Mouse (Mus musculus): ENCODE data around the gene Cnot10. TPM values are rescaled to one million over a fixed set of nuclear protein-coding genes. Genes with fewer than 3 reads are reported as not detected.
"Not testable (repeated sequence)": the region's sequence is repeated elsewhere in the genome, so short reads cannot be mapped to it uniquely, and the experiment has no call there.

Gene Cnot10
- polyA plus RNA-seq, 1 experiment: 31.2 TPM

GRCm38 (mm10) chr9:114650938-114651634, 11.1 kb upstream of the Cnot10 start:
- DNase-seq (ENCODE audit: low read depth): no peak

GRCm38 (mm10) chr9:114649371-114649770, 9.4 kb upstream of the Cnot10 start:
- no peak for DNase-seq (ENCODE audit: low read depth)

- not testable (repeated sequence) for DNase-seq (ENCODE audit: low read depth)
Observed at GRCm38 (mm10) chr9:114648472-114648871, 8.5 kb upstream of the Cnot10 start.

DNA sequence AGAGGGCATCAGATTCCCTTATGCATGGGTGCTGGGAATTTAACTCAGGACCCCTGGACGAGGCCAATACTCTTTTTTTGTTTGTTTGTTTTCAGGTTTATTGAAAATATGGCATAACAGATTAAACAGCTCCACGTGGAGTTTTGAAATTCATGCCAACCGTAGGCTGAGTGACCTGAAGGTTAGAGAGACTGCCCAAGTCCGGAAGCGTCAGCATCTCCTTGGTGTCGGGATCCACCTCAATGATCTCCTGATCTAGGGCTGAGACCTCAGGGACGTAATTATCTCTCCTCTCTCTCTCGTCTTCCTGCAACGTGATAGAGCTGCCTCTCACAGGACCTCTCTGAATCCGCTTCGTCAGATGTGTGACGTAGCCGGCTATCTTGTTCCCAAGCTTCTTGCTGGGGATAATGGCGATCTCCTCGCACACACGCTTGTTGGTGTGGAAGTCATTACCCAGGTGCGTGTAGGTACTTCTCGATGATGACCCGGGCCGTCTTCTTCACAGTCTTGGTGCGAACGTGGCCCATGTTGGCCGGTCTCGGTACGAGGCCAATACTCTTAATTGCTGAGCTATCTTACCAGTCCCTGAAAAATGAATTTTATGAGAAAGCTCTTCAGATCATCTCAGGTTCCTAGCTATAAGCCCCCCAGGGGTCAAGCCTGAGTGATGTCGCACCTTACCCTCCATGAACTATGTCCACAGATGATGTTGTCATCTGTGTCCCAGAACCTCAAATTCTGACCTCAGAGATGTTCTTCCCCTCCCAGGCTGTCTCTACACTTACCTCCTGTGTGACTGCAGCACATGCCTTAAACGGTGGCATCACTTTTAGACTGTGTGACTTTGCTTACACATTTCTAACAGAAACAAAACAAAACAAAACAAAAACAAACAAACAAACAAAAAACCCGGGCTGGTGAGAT, 7.8 kb upstream of the Cnot10 start:
- DNase-seq (ENCODE audit: low read depth): no peak

DNA sequence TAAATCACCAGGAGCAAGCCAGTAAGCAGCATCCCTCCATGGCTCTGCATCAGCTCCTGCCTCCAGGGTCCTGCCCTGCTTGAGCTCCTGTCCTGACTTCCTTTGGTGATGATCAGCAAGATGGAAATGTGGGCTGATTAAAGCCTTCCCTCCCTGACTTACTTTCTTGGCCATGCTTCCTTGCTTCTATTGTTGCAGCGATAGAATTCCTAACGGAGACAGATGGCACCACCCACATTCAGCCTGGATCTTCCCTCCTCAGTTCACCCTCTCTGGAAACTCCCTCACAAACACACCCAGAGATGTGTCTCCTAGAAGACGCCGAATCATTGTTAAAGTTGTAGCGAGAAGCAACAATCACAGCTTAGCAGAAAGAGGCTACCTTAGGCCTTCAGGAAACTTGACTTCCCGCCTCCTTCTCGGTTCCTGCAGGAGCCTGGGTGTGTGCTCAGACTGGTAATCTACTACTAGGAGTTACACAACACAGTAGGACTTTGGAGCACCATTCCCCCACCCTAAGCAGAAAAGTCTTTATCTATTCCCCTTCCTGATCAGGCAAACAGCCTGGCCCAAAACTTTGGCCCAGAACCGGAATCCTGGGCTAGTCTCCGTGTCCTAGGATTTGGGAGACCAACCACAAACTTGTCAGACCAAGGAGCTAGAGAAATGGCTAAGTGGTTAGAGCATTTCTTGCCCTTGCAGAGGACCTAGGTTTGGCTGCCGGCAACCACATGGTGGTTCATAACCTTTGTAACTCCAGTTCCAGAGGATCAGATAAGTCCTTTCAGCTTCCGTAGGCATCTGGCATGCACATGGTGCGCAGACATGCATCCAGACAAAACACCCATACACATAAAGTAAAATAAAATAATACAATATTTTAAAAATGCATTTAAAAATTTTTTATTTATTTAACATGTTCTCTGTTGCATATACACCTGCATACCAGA, 6.8 kb upstream of the Cnot10 start:
- DNase-seq (ENCODE audit: low read depth): no peak

- no peak for DNase-seq (ENCODE audit: low read depth)
Observed at GRCm38 (mm10) chr9:114639186-114639748, 717 bp downstream of the Cnot10 start.

DNA sequence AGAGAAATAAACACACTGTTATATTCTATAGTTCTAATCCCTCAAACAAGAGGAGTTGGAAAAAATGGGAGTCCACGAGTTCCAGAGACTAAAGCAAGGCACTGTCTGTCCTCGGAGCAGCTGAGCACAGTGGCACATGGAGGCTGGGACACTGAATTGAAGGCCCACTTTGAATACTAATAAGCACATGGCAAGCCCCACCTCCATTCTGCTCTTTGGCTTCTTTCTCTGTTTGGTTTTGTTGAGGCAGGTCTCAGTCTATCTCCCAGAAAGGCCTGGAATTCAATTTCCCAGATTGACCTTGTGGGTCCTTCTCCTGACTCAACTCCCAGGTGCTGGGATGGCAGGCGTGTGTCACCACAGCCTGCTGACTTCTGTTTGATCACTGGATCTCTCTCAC, 3.2 kb downstream of the Cnot10 start:
- DNase-seq (ENCODE audit: low read depth): no peak

GRCm38 (mm10) chr9:114636150-114636549, 3.8 kb downstream of the Cnot10 start:
- DNase-seq (ENCODE audit: low read depth): no peak

DNA sequence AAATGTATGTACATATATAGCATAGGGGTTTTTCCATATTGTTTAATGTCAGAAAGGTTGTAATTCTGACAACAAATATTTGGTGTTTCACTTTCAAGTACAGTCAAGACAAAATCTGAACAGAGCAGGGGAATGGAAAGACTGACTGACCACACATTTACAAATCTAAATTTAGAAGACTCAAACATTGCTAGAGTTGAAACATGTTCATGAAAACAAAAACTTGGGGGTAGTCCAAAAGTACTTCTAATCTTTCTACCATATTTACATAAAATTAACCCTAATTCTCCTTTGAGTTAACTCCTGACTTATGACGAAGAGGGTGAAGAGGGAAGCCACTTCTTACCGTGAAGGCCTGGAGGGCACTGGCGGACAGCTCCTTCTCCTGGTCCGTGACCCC, 7.7 kb downstream of the Cnot10 start:
- no peak for DNase-seq (ENCODE audit: low read depth)

DNA sequence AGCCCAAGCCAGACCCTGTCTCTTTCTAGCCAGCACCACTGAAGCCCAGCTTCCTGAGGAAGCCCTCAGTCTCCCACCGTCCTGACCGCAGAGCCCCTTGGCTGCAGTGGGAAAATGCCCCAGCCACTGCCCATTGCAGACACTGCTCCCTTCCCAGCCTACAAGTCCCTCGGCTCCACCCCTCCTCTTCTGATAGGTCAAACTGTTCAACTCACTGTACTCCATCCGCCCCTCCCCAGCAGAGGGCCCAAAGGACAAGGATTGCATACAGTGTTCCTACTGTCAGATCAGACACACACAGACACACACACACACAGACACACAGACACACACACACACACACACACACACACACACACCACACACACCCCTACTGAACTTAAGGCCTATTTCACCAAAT, 13.3 kb downstream of the Cnot10 start:
- no peak for DNase-seq (ENCODE audit: low read depth)

DNA sequence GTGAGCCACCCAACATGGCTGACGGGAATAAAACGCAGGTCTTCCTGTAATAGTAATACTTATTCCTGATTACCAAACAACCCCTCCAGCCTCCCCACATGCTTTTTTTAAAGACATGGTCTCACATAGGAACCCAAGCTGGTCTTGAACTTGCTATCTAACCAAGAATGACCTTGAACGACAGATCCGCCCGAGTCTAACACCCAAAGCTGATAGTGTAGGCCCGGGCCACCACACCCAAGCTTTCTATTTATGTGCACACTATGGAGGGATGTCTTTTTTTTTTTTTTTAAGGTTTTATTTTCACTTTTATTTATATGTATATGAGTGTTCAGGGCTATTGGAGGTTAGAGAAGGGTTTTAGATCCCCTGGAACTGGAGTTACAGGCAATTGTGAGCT, 15.8 kb downstream of the Cnot10 start:
- no peak for DNase-seq (ENCODE audit: low read depth)

- DNase-seq (ENCODE audit: low read depth): no peak
Observed at GRCm38 (mm10) chr9:114621149-114621548, 18.8 kb downstream of the Cnot10 start.

DNA sequence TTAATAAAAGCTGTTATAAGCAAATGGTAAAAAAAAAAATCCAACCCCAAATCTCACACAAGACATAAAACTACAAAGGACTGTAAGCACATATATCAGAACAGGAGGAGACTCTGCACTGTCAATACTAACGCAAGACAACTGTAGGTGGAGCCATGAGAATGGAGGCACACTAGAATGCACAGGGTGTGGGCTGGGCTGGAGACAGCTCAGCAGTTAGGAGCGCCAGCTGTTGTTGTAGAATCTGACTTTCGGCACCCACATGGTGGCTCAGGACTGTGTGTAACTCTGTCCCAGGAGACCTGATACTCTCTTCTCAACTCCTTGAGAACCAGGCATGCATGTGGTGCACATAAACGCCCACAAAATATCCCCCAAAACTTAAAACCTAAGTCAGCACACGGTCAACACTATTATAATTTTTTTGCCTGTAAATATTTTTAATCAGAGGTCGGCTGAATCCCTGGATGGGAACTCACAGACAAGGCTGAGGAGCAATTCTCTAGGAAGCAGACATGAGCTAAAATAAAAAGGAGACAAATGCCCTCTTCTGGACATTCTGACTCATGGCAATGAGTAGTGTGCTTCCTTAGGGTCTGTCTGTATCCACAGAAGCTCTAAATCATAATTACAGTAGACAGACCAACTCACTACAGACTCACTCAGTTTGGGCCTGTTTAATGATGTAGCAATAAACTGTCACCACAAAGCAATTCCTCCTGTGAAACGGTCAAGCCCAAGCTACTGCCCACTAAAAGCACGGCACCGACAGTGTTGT, 25.6 kb downstream of the Cnot10 start:
- DNase-seq (ENCODE audit: low read depth): no peak

DNA sequence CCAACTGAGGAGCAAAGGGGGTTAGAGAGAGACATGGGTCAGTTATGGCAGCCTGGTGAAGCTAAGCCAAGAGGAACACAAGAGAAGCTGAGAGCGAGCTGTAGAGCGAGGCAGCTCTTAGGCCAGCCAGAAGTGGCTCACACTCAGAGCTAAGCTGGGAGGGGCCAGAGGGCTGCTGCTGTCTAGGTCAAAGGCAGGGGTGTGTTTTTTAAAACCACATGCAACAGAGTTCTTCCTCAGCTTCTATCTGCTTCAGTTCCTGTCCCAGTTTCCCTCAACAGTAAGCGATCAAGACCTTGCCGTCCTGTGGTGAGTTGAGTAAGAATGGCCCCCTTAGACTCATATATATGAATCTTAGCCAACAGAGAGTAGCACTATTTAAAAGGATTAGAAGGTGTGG, 27.0 kb downstream of the Cnot10 start:
- DNase-seq (ENCODE audit: low read depth): no peak

- no peak for DNase-seq (ENCODE audit: low read depth)
Observed at GRCm38 (mm10) chr9:114612566-114612965, 27.4 kb downstream of the Cnot10 start.

- DNase-seq (ENCODE audit: low read depth): no peak
Observed at GRCm38 (mm10) chr9:114610266-114610665, 29.7 kb downstream of the Cnot10 start.

DNA sequence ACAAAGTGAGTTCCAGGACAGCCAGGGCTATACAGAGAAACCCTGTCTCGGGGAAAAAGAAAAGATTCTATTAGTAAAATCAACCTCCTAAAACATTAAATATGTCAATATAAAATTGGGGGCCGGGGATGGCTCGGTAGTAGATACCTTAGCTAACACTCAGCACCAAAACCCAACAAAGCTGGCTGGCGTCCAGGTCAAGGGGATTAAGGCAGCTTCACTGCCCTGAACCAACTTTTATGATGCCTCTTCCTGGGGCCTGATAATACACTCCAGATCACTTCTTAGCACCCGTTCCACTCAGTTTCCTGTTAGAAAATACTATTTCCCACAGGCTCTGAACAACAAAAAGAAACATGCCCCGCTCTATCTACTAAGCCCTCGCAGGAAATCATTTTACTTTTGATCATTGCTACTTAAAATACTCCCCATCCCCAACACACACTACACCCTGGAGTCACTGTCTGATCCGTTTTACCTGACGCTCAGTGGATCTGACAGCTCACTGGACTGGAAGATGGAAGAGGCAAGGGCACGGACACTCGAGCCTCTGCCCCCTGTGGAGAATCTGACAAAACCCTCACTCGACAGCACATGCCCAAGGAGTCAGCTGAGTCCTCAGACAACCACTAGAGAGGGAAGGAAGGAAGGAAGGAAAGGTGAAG, 36.0 kb downstream of the Cnot10 start:
- DNase-seq (ENCODE audit: low read depth): no peak

DNA sequence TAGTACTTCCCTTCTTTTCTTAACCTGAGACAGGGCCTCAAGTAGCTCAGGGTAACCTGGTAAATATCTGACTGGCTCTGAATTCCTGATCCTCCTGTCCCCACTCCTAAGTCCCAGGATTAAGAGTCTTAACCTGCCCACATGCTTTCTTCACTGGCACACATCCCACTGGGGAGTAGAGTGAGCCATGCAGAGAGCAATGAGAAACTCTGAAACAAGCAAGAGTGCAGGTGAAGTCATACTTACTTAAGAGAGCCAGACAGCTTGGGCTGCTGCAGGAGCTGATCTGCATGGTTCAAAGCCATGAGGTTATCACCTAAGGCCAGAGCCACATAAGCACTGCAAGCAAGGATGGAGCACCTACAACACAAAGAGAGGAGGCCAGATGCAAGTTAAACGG, 38.9 kb downstream of the Cnot10 start:
- DNase-seq (ENCODE audit: low read depth): peak; percentile 96

DNA sequence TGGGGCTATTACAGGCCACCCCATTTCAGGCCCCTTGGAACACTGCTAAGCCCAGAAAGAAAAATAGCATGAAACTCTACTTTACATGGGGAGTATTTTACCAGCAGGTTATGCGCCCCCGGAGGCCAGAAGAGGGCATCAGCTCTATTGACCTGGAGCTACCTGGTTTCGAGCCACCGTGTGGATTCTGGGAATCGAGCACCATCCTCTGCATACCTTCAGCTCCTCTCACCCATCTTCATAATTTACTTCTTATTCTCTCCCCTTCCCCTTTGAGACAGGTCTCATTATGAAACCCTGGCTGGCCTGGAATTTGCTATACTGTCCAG, 55.0 kb downstream of the Cnot10 start:
- DNase-seq (ENCODE audit: low read depth): no peak

Measured in gonadal fat pad, adult 2 months (tissue).